In genomic region chr5:115163563-115163962, GRCm38 (mm10) we compare ENCODE assay signal across 9 mouse cellular contexts. TPM values are rescaled to one million over a fixed set of nuclear protein-coding genes. Genes with fewer than 3 reads are reported as not detected.
DNase-seq lines count a peak whose midpoint lies in the region; ATAC-seq and TF ChIP-seq lines count a peak whose summit lies in the region.
"Had no signal": no experiment of that assay in that cellular context is flagged by ENCODE, and none has a peak within 500 bp of the region (broad histone marks: within the 10 kb centered on the region; RNA-seq: fewer than 3 reads in every experiment).

No protein-coding gene starts in this region.

- H3K9me3 ChIP-seq in lung, postnatal 0 days (ENCODE audit: low read length) = no peaks in the 10 kb centered on the region
- no peaks in the 10 kb centered on the region for H3K9me3 ChIP-seq in hindbrain, embryonic 14.5 days (ENCODE audit: control insufficient read depth, low read length)

- TF ChIP-seq EP300 in lung, postnatal 0 days (IDR thresholded peaks at IDR 0.05) = no peak

- TF ChIP-seq CTCF in lung, postnatal 0 days (IDR thresholded peaks at IDR 0.05) = peak; percentile 72

- peaks cover 5% of the 10 kb centered on the region; the same call in 1 of the 2 replicates for H3K4me1 ChIP-seq in lung, postnatal 0 days (ENCODE audit: insufficient read depth, low read depth, low read length)
- H3K4me1 ChIP-seq in hindbrain, embryonic 14.5 days (replicated peaks; ENCODE audit: control insufficient read depth, insufficient read depth, low read length) = 0 out of 2 replicates have a peak, but pooled peaks cover 8% of the 10 kb centered on the region

- H3K27me3 ChIP-seq in lung, postnatal 0 days (replicated peaks; ENCODE audit: insufficient read depth, low read length) = no peaks in the 10 kb centered on the region
- no peaks in the 10 kb centered on the region for H3K27me3 ChIP-seq in hindbrain, embryonic 14.5 days (ENCODE audit: control insufficient read depth, insufficient read depth, low read length)

- ATAC-seq in lung, postnatal 0 days = peak; percentile 17; the same call in 1 of the 2 replicates
- no peak for ATAC-seq in hindbrain, embryonic 14.5 days (ENCODE audit: low FRiP score)

- no peak overlapping the region for H3K9ac ChIP-seq in lung, postnatal 0 days (replicated peaks; ENCODE audit: low read depth)
- H3K9ac ChIP-seq in hindbrain, embryonic 14.5 days = no peak overlapping the region

- peak; percentile 46 to 64 for DNase-seq in spleen, adult 18-20 months
- no peak for DNase-seq in spleen, adult 12 weeks (ENCODE audit: low spot score)
- DNase-seq in cerebellum, adult 18-20 months = peak; percentile 62 to 66
- peak; percentile 58 for DNase-seq in gastrocnemius, postnatal 10 days
- peak; percentile 79 to 83 for DNase-seq in kidney, postnatal 25 days
- peak; percentile 64 for DNase-seq in lung, postnatal 0 days (ENCODE audit: low spot score)
- DNase-seq in spleen, postnatal 14 days (ENCODE audit: low spot score in 2 of 2) = peak; percentile 34 to 56
- DNase-seq in hindbrain, embryonic 14.5 days (ENCODE audit: low spot score) = no peak

- no peaks in the 10 kb centered on the region for H3K36me3 ChIP-seq in lung, postnatal 0 days (ENCODE audit: insufficient read depth, low read length)
- H3K36me3 ChIP-seq in hindbrain, embryonic 14.5 days (replicated peaks; ENCODE audit: control insufficient read depth, insufficient read depth) = no peaks in the 10 kb centered on the region

- H3K4me3 ChIP-seq in lung, postnatal 0 days (ENCODE audit: low read depth, low read length) = no peak overlapping the region
- no peak overlapping the region for H3K4me3 ChIP-seq in hindbrain, embryonic 14.5 days (replicated peaks; ENCODE audit: low read length)

- H3K4me2 ChIP-seq in lung, postnatal 0 days (replicated peaks; ENCODE audit: low read depth, low read length) = 0 out of 2 replicates have a peak overlapping the region, but pooled peaks have one; percentile 17
- no peak overlapping the region for H3K4me2 ChIP-seq in hindbrain, embryonic 14.5 days (replicated peaks)

- WGBS in lung, postnatal 0 days = 40% methylated on average over 8 of the region's 8 CpGs
- whole genome bisulfite sequencing in hindbrain, embryonic 14.5 days = 40% methylated on average over 8 of the region's 8 CpGs

- no peak overlapping the region for H3K27ac ChIP-seq in lung, postnatal 0 days (ENCODE audit: low read length)
- H3K27ac ChIP-seq in hindbrain, embryonic 14.5 days = no peak overlapping the region
- H3K27ac ChIP-seq: macrophage had no signal

RNA-seq across cellular contexts. Expression of gene Mlec, which starts 5.6 kb away (rescaled TPM):
- total RNA-seq in gastrocnemius, postnatal 10 days (2021) = 100 to 1,000 TPM; 231 to 235 TPM
- 15.0 and 17.5 TPM in 2 replicates for polyA plus RNA-seq in lung, postnatal 0 days (2015; fragmentation: Nextera tagmentation; extraction: Ambion mirVana)
- polyA plus RNA-seq in hindbrain, embryonic 14.5 days (2014; fragmentation: Nextera tagmentation; extraction: Ambion mirVana) = 21.0 and 26.4 TPM in 2 replicates

RNA-seq across cellular contexts. Expression of gene Unc119b, which starts 28.8 kb away (rescaled TPM):
- 10 to 100 TPM; 13.4 to 18.5 TPM for total RNA-seq in gastrocnemius, postnatal 10 days (2021)
- 21.8 and 24.8 TPM in 2 replicates for polyA plus RNA-seq in lung, postnatal 0 days (2015; fragmentation: Nextera tagmentation; extraction: Ambion mirVana)
- polyA plus RNA-seq in hindbrain, embryonic 14.5 days (2014; fragmentation: Nextera tagmentation; extraction: Ambion mirVana) = 31.2 and 39.0 TPM in 2 replicates

RNA-seq across cellular contexts. Expression of gene Cabp1, which starts 30.6 kb away (rescaled TPM):
- 1 to 10 TPM; 2.1 to 4.5 TPM for total RNA-seq in gastrocnemius, postnatal 10 days (2021)
- polyA plus RNA-seq in lung, postnatal 0 days (2015; fragmentation: Nextera tagmentation; extraction: Ambion mirVana) = 0.90 and 1.1 TPM in 2 replicates
- 17.7 and 22.8 TPM in 2 replicates for polyA plus RNA-seq in hindbrain, embryonic 14.5 days (2014; fragmentation: Nextera tagmentation; extraction: Ambion mirVana)
- polyA plus RNA-seq: macrophage had no signal

RNA-seq across cellular contexts. Expression of gene Acads, which starts 44.4 kb away (rescaled TPM):
- total RNA-seq in gastrocnemius, postnatal 10 days (2021) = 10 to 100 TPM; 53.8 to 67.7 TPM
- 43.6 and 43.9 TPM in 2 replicates for polyA plus RNA-seq in lung, postnatal 0 days (2015; fragmentation: Nextera tagmentation; extraction: Ambion mirVana)
- 11.1 and 12.5 TPM in 2 replicates for polyA plus RNA-seq in hindbrain, embryonic 14.5 days (2014; fragmentation: Nextera tagmentation; extraction: Ambion mirVana)

Comparison
In these comparisons a context has a peak if more than half of its experiments do, and no peak if none do; other contexts are left out.
1. DNase-seq: peak in spleen, adult 18-20 months (2 of 2), cerebellum, adult 18-20 months (2 of 2), gastrocnemius, postnatal 10 days (single experiment), kidney, postnatal 25 days (2 of 2), lung, postnatal 0 days (single experiment) and spleen, postnatal 14 days (2 of 2); none in spleen, adult 12 weeks (single experiment) and hindbrain, embryonic 14.5 days (single experiment).